Mouse (Mus musculus) midbrain, embryonic 16.5 days (tissue): ENCODE data around the gene Mdm2. TPM values are rescaled to one million over a fixed set of nuclear protein-coding genes. Genes with fewer than 3 reads are reported as not detected.

Source experiments
- ATAC-seq: fragments of 200-750 bp; cut with Nextera tagmentation; 2 replicates; pipeline ENCODE4 v1.8.0; 2017; ENCODE audit warnings: moderate TSS enrichment
- H3K27ac ChIP-seq: fragments of 300-500 bp; sonication (generic); 2 replicates; pipeline ENCODE4 v1.5.1; 2014; ENCODE audit warnings: mild to moderate bottlenecking, low read length, mixed read lengths
- H3K27me3 ChIP-seq: fragments of 300-500 bp; sonication (generic); 2 replicates; pipeline ENCODE4 v1.6.1; 2014; ENCODE audit warnings: low read depth, low read length, mixed read lengths; ENCODE audit not compliant: control insufficient read depth, insufficient read depth
- H3K36me3 ChIP-seq: fragments of 300-500 bp; sonication (generic); 2 replicates; pipeline ENCODE4 v1.6.1; 2014; ENCODE audit warnings: mild to moderate bottlenecking, low read length, moderate library complexity, mixed read lengths; ENCODE audit not compliant: control insufficient read depth, insufficient read depth
- H3K4me1 ChIP-seq: fragments of 300-500 bp; sonication (generic); 2 replicates; pipeline ENCODE4 v1.6.1; 2014; ENCODE audit warnings: mild to moderate bottlenecking, low read length, mixed read lengths; ENCODE audit not compliant: control insufficient read depth, insufficient read depth
- H3K4me2 ChIP-seq: fragments of 300-500 bp; sonication (generic); 2 replicates; pipeline ENCODE4 v1.6.1; 2014; ENCODE audit warnings: mild to moderate bottlenecking, low read length, mixed read lengths
- H3K4me3 ChIP-seq: fragments of 300-500 bp; sonication (generic); 2 replicates; pipeline ENCODE4 v1.5.1; 2014; ENCODE audit warnings: low read depth, mild to moderate bottlenecking, low read length, moderate library complexity, mixed read lengths
- H3K9ac ChIP-seq: fragments of 300-500 bp; sonication (generic); 2 replicates; pipeline ENCODE4 v1.6.1; 2014; ENCODE audit warnings: low read depth, low read length, mixed read lengths
- H3K9me3 ChIP-seq: fragments of 300-500 bp; sonication (generic); replicated peaks from 2 replicates; pipeline ENCODE4 v1.6.1; 2014; ENCODE audit warnings: mild to moderate bottlenecking, low read length, mixed read lengths; ENCODE audit not compliant: control insufficient read depth, poor library complexity, severe bottlenecking
- WGBS: fragments of 180-500 bp; shearing (Covaris S2); extraction: QIAGEN DNeasy Blood & Tissue Kit; methylation state at CpG from one replicate; pipeline ENCODE4 v1.1.7; 2014; 5-methylcytosine and 5-hydroxymethylcytosine counted together
- polyA plus RNA-seq: library from polyadenylated mRNA; unstranded; fragments of >200 nt; fragmentation: Nextera tagmentation; extraction: Ambion mirVana; gene quantifications from 2 replicates; pipeline ENCODE4 v1.2.1, GENCODE M21; 2015

Mdm2 gene
- polyA plus RNA-seq, 1 experiment from 2014 or later, result 53.1 TPM

- no peak overlapping the region for H3K27ac ChIP-seq
- 87% methylated on average over 13 of the region's 13 CpGs for WGBS
Measured at GRCm38 (mm10) chr10:117671930-117672666, 38.5 kb downstream of the Mdm2 start.

GRCm38 (mm10) chr10:117671266-117671665 is 39.3 kb downstream of the Mdm2 start:
- Histone ChIP-seq H3K27me3 (no peaks in the 10 kb centered on the region), H3K4me1 (0 out of 2 replicates have a peak, but pooled peaks cover 3% of the 10 kb centered on the region), H3K36me3 (no peaks in the 10 kb centered on the region), H3K9me3 (no peaks in the 10 kb centered on the region), H3K9ac (no peak overlapping the region), H3K4me2 (no peak overlapping the region), H3K4me3 (no peak overlapping the region), H3K27ac (no peak overlapping the region)
- ATAC-seq, result no peak
- 84% methylated on average over 9 of the region's 9 CpGs for WGBS

More at GRCm38 (mm10) chr10:117671930-117672666, 38.5 kb downstream of the Mdm2 start:
- H3K27me3 ChIP-seq, result no peaks in the 10 kb centered on the region
- H3K9me3 ChIP-seq, result no peaks in the 10 kb centered on the region
- no peaks in the 10 kb centered on the region for H3K36me3 ChIP-seq
- H3K4me1 ChIP-seq, result peaks cover 6% of the 10 kb centered on the region; the same call in 1 of the 2 replicates
- H3K4me2 ChIP-seq, result no peak overlapping the region
- no peak overlapping the region for H3K4me3 ChIP-seq
- no peak for ATAC-seq
- H3K9ac ChIP-seq, result no peak overlapping the region

GRCm38 (mm10) chr10:117670791-117671190 is 39.8 kb downstream of the Mdm2 start:
- no peak overlapping the region for H3K4me3 ChIP-seq
- H3K36me3 ChIP-seq, result no peaks in the 10 kb centered on the region
- no peak overlapping the region for H3K27ac ChIP-seq
- no peak overlapping the region for H3K4me2 ChIP-seq
- H3K4me1 ChIP-seq, result 0 out of 2 replicates have a peak, but pooled peaks cover 3% of the 10 kb centered on the region
- H3K9me3 ChIP-seq, result no peaks in the 10 kb centered on the region
- WGBS, result 83% methylated on average over 5 of the region's 5 CpGs
- ATAC-seq, result no peak
- H3K27me3 ChIP-seq, result no peaks in the 10 kb centered on the region
- H3K9ac ChIP-seq, result no peak overlapping the region

GRCm38 (mm10) chr10:117670092-117670491 is 40.5 kb downstream of the Mdm2 start:
- H3K9ac ChIP-seq, result no peak overlapping the region
- 75% methylated on average over 3 of the region's 3 CpGs for WGBS
- no peak for ATAC-seq
- H3K27ac ChIP-seq, result no peak overlapping the region
- no peaks in the 10 kb centered on the region for H3K27me3 ChIP-seq
- H3K4me1 ChIP-seq, result no peaks in the 10 kb centered on the region
- H3K4me2 ChIP-seq, result no peak overlapping the region
- no peak overlapping the region for H3K4me3 ChIP-seq
- H3K9me3 ChIP-seq, result no peaks in the 10 kb centered on the region
- no peaks in the 10 kb centered on the region for H3K36me3 ChIP-seq

- Histone ChIP-seq H3K9ac (no peak overlapping the region), H3K36me3 (no peaks in the 10 kb centered on the region), H3K27me3 (no peaks in the 10 kb centered on the region), H3K4me3 (no peak overlapping the region), H3K4me2 (no peak overlapping the region), H3K27ac (no peak overlapping the region), H3K4me1 (no peaks in the 10 kb centered on the region), H3K9me3 (no peaks in the 10 kb centered on the region)
- 70% methylated on average over 10 of the region's 10 CpGs for WGBS
- no peak for ATAC-seq
Measured at GRCm38 (mm10) chr10:117669449-117670090, 41.0 kb downstream of the Mdm2 start.

GRCm38 (mm10) chr10:117668546-117669300 is 41.8 kb downstream of the Mdm2 start:
- Histone ChIP-seq H3K4me3 (no peak overlapping the region), H3K27ac (no peak overlapping the region), H3K36me3 (no peaks in the 10 kb centered on the region), H3K9me3 (no peaks in the 10 kb centered on the region), H3K9ac (no peak overlapping the region), H3K27me3 (no peaks in the 10 kb centered on the region), H3K4me1 (no peaks in the 10 kb centered on the region), H3K4me2 (no peak overlapping the region)
- ATAC-seq, result no peak
- WGBS, result 93% methylated on average over 10 of the region's 10 CpGs

GRCm38 (mm10) chr10:117667663-117668507 is 42.7 kb downstream of the Mdm2 start:
- Histone ChIP-seq H3K36me3 (no peaks in the 10 kb centered on the region), H3K9ac (no peak overlapping the region), H3K4me2 (no peak overlapping the region), H3K9me3 (no peaks in the 10 kb centered on the region), H3K27ac (no peak overlapping the region), H3K4me1 (no peaks in the 10 kb centered on the region), H3K27me3 (no peaks in the 10 kb centered on the region), H3K4me3 (no peak overlapping the region)
- 93% methylated on average over 28 of the region's 28 CpGs for WGBS
- no peak for ATAC-seq

GRCm38 (mm10) chr10:117666947-117667630 is 43.5 kb downstream of the Mdm2 start:
- no peak for ATAC-seq
- Histone ChIP-seq H3K9ac (no peak overlapping the region), H3K4me2 (no peak overlapping the region), H3K27me3 (no peaks in the 10 kb centered on the region), H3K27ac (no peak overlapping the region), H3K36me3 (no peaks in the 10 kb centered on the region), H3K4me1 (no peaks in the 10 kb centered on the region), H3K4me3 (no peak overlapping the region), H3K9me3 (no peaks in the 10 kb centered on the region)
- WGBS, result 92% methylated on average over 9 of the region's 9 CpGs
